Mouse (Mus musculus) lung, adult 2 months (tissue): Measurements from ENCODE around the gene Ptpn7.

Experiments
- CTCF ChIP-seq: fragments of 200-500 bp; IDR thresholded peaks from 2 replicates; pipeline ENCODE4 v1.5.1; 2011; ENCODE audit warnings: mild to moderate bottlenecking, low read length, control low read depth; ENCODE audit not compliant: insufficient read depth
- POLR2A ChIP-seq: fragments of 200-500 bp; IDR thresholded peaks from 2 replicates; pipeline ENCODE4 v1.6.1; 2011; ENCODE audit warnings: low read depth, mild to moderate bottlenecking, control low read depth, low read length, borderline replicate concordance; ENCODE audit errors: extremely low read depth

DNA sequence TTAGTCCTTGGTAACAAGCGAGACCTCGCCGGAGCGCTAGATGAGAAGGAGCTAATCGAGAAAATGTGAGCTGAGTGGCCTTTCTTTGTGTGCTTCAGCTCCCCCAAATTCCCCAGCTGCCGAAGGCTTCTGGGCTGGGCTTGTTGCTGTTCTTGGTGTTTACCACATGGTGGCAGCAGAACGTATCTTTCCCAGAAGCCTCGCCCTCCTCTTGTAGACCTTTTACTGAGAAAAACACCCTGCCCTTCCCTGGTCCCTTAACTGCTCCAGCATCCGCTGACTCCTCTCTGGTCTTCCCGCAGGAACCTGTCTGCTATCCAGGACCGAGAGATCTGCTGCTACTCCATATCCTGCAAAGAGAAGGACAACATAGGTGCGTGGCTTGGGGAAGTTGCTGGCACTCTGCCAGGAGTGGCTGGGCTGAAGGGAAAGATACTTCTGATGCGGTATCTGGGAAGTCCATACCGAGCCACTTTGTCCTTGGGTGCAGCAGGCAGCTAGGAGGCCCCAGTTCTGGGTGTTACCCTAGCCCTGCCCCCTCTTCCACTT, 22.0 kb downstream of the Ptpn7 start:
- peak; percentile 81 for TF ChIP-seq CTCF
- no peak for TF ChIP-seq POLR2A
